Mouse (Mus musculus): ENCODE measurements around the gene Atg14.

DNA sequence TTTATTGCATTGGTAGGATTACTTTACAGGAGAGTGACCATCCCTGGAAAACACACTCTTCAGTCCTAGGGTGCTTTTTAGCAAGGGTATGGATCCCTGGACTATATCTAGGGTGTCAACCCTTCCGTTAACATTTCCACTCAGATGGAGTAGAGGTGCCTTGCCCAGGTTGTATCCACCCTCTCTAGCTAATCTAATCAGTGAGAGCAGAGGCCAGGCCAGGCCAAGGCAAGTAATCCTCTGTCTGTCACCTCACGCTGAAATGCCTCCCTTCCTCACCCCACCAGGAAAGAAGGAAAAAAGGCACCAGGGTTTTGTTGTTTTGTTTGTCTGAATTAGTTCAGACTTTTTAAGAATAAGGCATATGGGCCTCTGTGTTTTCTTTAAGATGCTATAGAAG is 42.6 kb downstream of the Atg14 start:
- TF ChIP-seq FLI1 (IDR thresholded peaks at IDR 0.05; ENCODE audit: low read length), result no peak
- no peak for TF ChIP-seq GATA1 (IDR thresholded peaks at IDR 0.05; ENCODE audit: borderline replicate concordance, low read length)

All from megakaryocyte, embryonic 14.5 days (primary cell).